Mouse (Mus musculus): Measurements from ENCODE around the gene Tfb2m.
A peak's percentile ranks its signal among the peaks of the same experiment; 100 is the strongest.

The Tfb2m gene

GRCm38 (mm10) chr1:179545768-179546550, at the start of gene Tfb2m, which contains the start of gene Cnst:
Gene Tfb2m (minus strand): TSS chr1:179546267.
Gene Cnst (plus strand): TSS chr1:179546370.
- peak; percentile 99 for DNase-seq

GRCm38 (mm10) chr1:179592972-179593371, 46.9 kb upstream of the Tfb2m start:
- no peak for DNase-seq

- no peak for DNase-seq
Observed at GRCm38 (mm10) chr1:179592143-179592542, 46.1 kb upstream of the Tfb2m start.

GRCm38 (mm10) chr1:179591639-179592038, 45.6 kb upstream of the Tfb2m start:
- DNase-seq: no peak

GRCm38 (mm10) chr1:179588230-179588629, 42.2 kb upstream of the Tfb2m start:
- DNase-seq: no peak

- DNase-seq: no peak
Observed at GRCm38 (mm10) chr1:179586430-179587095, 40.5 kb upstream of the Tfb2m start.

GRCm38 (mm10) chr1:179585646-179586045, 39.6 kb upstream of the Tfb2m start:
- no peak for DNase-seq

GRCm38 (mm10) chr1:179584220-179584619, 38.2 kb upstream of the Tfb2m start:
- DNase-seq: no peak

- no peak for DNase-seq
Observed at GRCm38 (mm10) chr1:179583090-179583489, 37.0 kb upstream of the Tfb2m start.

GRCm38 (mm10) chr1:179582021-179582433, 36.0 kb upstream of the Tfb2m start:
- DNase-seq: peak; percentile 12

GRCm38 (mm10) chr1:179581422-179581821, 35.4 kb upstream of the Tfb2m start:
- no peak for DNase-seq

- no peak for DNase-seq
Observed at GRCm38 (mm10) chr1:179580200-179580599, 34.1 kb upstream of the Tfb2m start.

GRCm38 (mm10) chr1:179578625-179579024, 32.6 kb upstream of the Tfb2m start:
- no peak for DNase-seq

- DNase-seq: no peak
Observed at GRCm38 (mm10) chr1:179573650-179574206, 27.7 kb upstream of the Tfb2m start.

- DNase-seq: no peak
Observed at GRCm38 (mm10) chr1:179571686-179572085, 25.6 kb upstream of the Tfb2m start.

- DNase-seq: no peak
Observed at GRCm38 (mm10) chr1:179570482-179570881, 24.4 kb upstream of the Tfb2m start.

GRCm38 (mm10) chr1:179568690-179569398, 22.8 kb upstream of the Tfb2m start:
- DNase-seq: no peak

- peak; percentile 65 for DNase-seq
Observed at GRCm38 (mm10) chr1:179567558-179567957, 21.5 kb upstream of the Tfb2m start.

GRCm38 (mm10) chr1:179563926-179564325, 17.9 kb upstream of the Tfb2m start:
- no peak for DNase-seq

GRCm38 (mm10) chr1:179563211-179563610, 17.1 kb upstream of the Tfb2m start:
- peak; percentile 19 for DNase-seq

GRCm38 (mm10) chr1:179560845-179561430, 14.9 kb upstream of the Tfb2m start:
- no peak for DNase-seq

GRCm38 (mm10) chr1:179559446-179560194, 13.6 kb upstream of the Tfb2m start:
- DNase-seq: no peak
